Mouse (Mus musculus): ENCODE measurements around the gene Rgs3. TPM values are rescaled to one million over a fixed set of nuclear protein-coding genes. Genes with fewer than 3 reads are reported as not detected.

Rgs3 gene
- total and polyA plus RNA-seq, 2 experiments from 2014 or later: 52.1 to 114 TPM

DNA sequence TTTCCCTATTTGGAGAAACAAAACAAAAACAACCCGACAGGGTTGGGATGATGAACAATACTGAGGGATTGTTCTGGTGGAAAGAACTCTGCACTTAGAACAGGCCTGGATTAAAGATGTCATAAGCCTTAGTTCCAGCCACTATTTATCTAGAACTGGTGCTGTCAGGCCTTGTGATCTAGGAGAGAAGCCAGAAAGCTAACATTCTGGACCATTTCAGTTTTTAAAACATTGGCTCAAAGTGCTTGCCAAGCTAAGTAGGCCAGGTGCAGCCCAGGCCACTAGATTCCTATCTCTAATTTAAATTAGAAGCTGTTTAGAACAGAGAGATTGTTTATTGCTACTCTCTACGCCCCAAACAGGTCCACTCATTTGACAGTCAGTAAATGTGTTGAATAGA is 33.4 kb upstream of the Rgs3 start:
- Histone ChIP-seq H3K36me3 (replicated peaks; ENCODE audit: control insufficient read depth, insufficient read depth, low read length) (0 out of 2 replicates have a peak, but pooled peaks cover 5% of the 10 kb centered on the region), H3K4me3 (ENCODE audit: low read depth, low read length) (no peak overlapping the region), H3K27ac (ENCODE audit: low read depth) (no peak overlapping the region), H3K4me1 (ENCODE audit: control insufficient read depth, insufficient read depth) (peaks cover 6% of the 10 kb centered on the region), H3K27me3 (ENCODE audit: control insufficient read depth, insufficient read depth, low read length) (no peaks in the 10 kb centered on the region), H3K4me2 (ENCODE audit: low read depth, low read length) (no peak overlapping the region), H3K9me3 (replicated peaks; ENCODE audit: control insufficient read depth, low read length) (no peaks in the 10 kb centered on the region), H3K9ac (replicated peaks; ENCODE audit: low read depth, low read length) (no peak overlapping the region)
- no peak for TF ChIP-seq EP300 (IDR thresholded peaks at IDR 0.05; ENCODE audit: low read depth)
- no peak for TF ChIP-seq CTCF (IDR thresholded peaks at IDR 0.05; ENCODE audit: low read depth)
- ATAC-seq (ENCODE audit: insufficient read depth, low read depth) (no peak), DNase-seq (ENCODE audit: low spot score) (no peak)
- WGBS: 51% methylated on average over 2 of the region's 2 CpGs

- Histone ChIP-seq H3K4me1 (ENCODE audit: control insufficient read depth, insufficient read depth) (peaks cover 6% of the 10 kb centered on the region), H3K27me3 (ENCODE audit: control insufficient read depth, insufficient read depth, low read length) (no peaks in the 10 kb centered on the region), H3K9ac (replicated peaks; ENCODE audit: low read depth, low read length) (no peak overlapping the region), H3K27ac (ENCODE audit: low read depth) (no peak overlapping the region), H3K4me3 (ENCODE audit: low read depth, low read length) (no peak overlapping the region), H3K36me3 (replicated peaks; ENCODE audit: control insufficient read depth, insufficient read depth, low read length) (0 out of 2 replicates have a peak, but pooled peaks cover 2% of the 10 kb centered on the region), H3K4me2 (ENCODE audit: low read depth, low read length) (no peak overlapping the region), H3K9me3 (replicated peaks; ENCODE audit: control insufficient read depth, low read length) (no peaks in the 10 kb centered on the region)
- ATAC-seq (ENCODE audit: insufficient read depth, low read depth): no peak
- no peak for TF ChIP-seq CTCF (IDR thresholded peaks at IDR 0.05; ENCODE audit: low read depth)
- 74% methylated on average over 4 of the region's 4 CpGs for WGBS
- DNase-seq (ENCODE audit: low spot score): no peak
Measured at GRCm38 (mm10) chr4:62527655-62528054, 32.0 kb upstream of the Rgs3 start.

DNA sequence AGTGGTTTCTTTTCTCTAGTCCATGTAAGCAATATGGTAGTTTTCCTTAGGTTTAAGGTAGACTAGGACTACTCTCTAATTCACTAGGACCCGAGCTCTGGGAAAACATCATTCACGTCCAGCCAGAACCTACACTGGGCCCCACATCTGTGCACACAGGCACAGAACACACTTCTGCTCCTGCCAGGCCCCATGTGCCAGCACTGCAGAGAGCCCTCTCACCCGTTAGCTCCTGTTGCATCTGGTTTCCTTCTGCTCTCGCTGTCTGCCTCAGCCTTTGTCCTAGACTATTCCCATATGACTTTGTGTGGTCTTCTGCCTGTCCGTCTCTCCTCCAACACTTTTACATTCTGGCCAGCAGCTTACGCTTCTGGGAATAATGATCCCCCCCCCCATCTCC is 25.9 kb upstream of the Rgs3 start:
- Histone ChIP-seq H3K4me2 (ENCODE audit: low read depth, low read length) (no peak overlapping the region), H3K27me3 (ENCODE audit: control insufficient read depth, insufficient read depth, low read length) (no peaks in the 10 kb centered on the region), H3K27ac (ENCODE audit: low read depth) (no peak overlapping the region), H3K9me3 (replicated peaks; ENCODE audit: control insufficient read depth, low read length) (no peaks in the 10 kb centered on the region), H3K9ac (replicated peaks; ENCODE audit: low read depth, low read length) (no peak overlapping the region), H3K4me1 (ENCODE audit: control insufficient read depth, insufficient read depth) (no peaks in the 10 kb centered on the region), H3K4me3 (ENCODE audit: low read depth, low read length) (no peak overlapping the region), H3K36me3 (replicated peaks; ENCODE audit: control insufficient read depth, insufficient read depth, low read length) (no peaks in the 10 kb centered on the region)
- no peak for TF ChIP-seq EP300 (IDR thresholded peaks at IDR 0.05; ENCODE audit: low read depth)
- no peak for TF ChIP-seq CTCF (IDR thresholded peaks at IDR 0.05; ENCODE audit: low read depth)
- 56% methylated on average over 6 of the region's 6 CpGs for WGBS
- DNase-seq (ENCODE audit: low spot score): no peak
- no peak for ATAC-seq (ENCODE audit: insufficient read depth, low read depth)

DNA sequence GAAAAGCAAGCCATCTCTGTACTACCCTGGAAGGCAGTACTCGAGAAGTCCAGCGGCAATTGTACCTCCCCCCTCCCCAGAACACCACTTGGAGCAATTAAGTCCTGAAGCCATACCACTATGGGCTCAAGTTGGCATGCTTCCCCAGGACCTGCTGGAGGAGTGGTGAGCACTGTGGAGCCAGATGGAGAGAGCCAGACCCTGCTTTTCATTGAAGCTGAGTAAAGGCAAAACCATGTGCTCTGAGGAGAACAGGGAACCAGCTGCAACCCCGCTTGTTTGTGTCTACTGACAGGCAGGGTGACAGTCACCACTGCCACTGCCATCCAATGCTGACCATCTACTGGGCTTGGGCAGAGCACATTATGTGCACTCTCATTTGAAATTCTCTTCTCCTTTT is 17.8 kb upstream of the Rgs3 start:
- H3K36me3 ChIP-seq (replicated peaks; ENCODE audit: control insufficient read depth, insufficient read depth, low read length): no peaks in the 10 kb centered on the region
- no peaks in the 10 kb centered on the region for H3K9me3 ChIP-seq (replicated peaks; ENCODE audit: control insufficient read depth, low read length)
- no peak for DNase-seq (ENCODE audit: low spot score)
- no peak for ATAC-seq (ENCODE audit: insufficient read depth, low read depth)
- H3K4me3 ChIP-seq (ENCODE audit: low read depth, low read length): no peak overlapping the region
- TF ChIP-seq EP300 (IDR thresholded peaks at IDR 0.05; ENCODE audit: low read depth) (no peak), CTCF (IDR thresholded peaks at IDR 0.05; ENCODE audit: low read depth) (no peak)
- no peak overlapping the region for H3K27ac ChIP-seq (ENCODE audit: low read depth)
- H3K4me1 ChIP-seq (ENCODE audit: control insufficient read depth, insufficient read depth): no peaks in the 10 kb centered on the region
- WGBS: 69% methylated on average over 3 of the region's 3 CpGs
- H3K4me2 ChIP-seq (ENCODE audit: low read depth, low read length): no peak overlapping the region
- no peaks in the 10 kb centered on the region for H3K27me3 ChIP-seq (ENCODE audit: control insufficient read depth, insufficient read depth, low read length)
- no peak overlapping the region for H3K9ac ChIP-seq (replicated peaks; ENCODE audit: low read depth, low read length)

- Histone ChIP-seq H3K36me3 (replicated peaks; ENCODE audit: control insufficient read depth, insufficient read depth, low read length) (no peaks in the 10 kb centered on the region), H3K4me1 (ENCODE audit: control insufficient read depth, insufficient read depth) (no peaks in the 10 kb centered on the region), H3K4me2 (ENCODE audit: low read depth, low read length) (no peak overlapping the region), H3K9ac (replicated peaks; ENCODE audit: low read depth, low read length) (no peak overlapping the region), H3K4me3 (ENCODE audit: low read depth, low read length) (no peak overlapping the region), H3K27me3 (ENCODE audit: control insufficient read depth, insufficient read depth, low read length) (no peaks in the 10 kb centered on the region), H3K27ac (ENCODE audit: low read depth) (no peak overlapping the region), H3K9me3 (replicated peaks; ENCODE audit: control insufficient read depth, low read length) (no peaks in the 10 kb centered on the region)
- no peak for TF ChIP-seq CTCF (IDR thresholded peaks at IDR 0.05; ENCODE audit: low read depth)
- no peak for TF ChIP-seq EP300 (IDR thresholded peaks at IDR 0.05; ENCODE audit: low read depth)
- ATAC-seq (ENCODE audit: insufficient read depth, low read depth): no peak
- DNase-seq (ENCODE audit: low spot score): no peak
- 83% methylated on average over 6 of the region's 6 CpGs for WGBS
Measured at GRCm38 (mm10) chr4:62543782-62544181, 15.9 kb upstream of the Rgs3 start.

DNA sequence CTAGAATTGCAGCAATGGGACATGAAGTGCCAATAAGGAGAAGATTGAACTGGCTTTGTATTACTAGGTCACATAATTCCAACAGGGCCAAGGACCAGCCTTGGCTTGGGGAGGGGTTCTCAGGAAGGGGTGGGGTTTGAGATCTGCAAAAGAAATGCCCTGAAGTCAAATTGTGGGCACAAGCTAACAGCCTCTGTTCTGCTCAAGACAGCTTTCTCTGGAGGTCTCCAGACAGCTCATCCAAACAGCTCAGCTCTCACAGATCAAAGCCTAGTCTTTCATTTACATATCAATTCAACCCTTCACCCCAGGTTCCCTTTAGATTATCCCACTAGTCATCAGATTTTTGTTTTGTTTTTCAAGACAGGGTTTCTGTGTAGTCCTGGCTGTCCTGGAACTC is 14.8 kb upstream of the Rgs3 start:
- no peak overlapping the region for H3K9ac ChIP-seq (replicated peaks; ENCODE audit: low read depth, low read length)
- TF ChIP-seq CTCF (IDR thresholded peaks at IDR 0.05; ENCODE audit: low read depth): no peak
- no peak for TF ChIP-seq EP300 (IDR thresholded peaks at IDR 0.05; ENCODE audit: low read depth)

More for the DNA sequence above, 14.8 kb upstream of the Rgs3 start:
- H3K27me3 ChIP-seq (ENCODE audit: control insufficient read depth, insufficient read depth, low read length): no peaks in the 10 kb centered on the region
- no peaks in the 10 kb centered on the region for H3K36me3 ChIP-seq (replicated peaks; ENCODE audit: control insufficient read depth, insufficient read depth, low read length)
- H3K27ac ChIP-seq (ENCODE audit: low read depth): no peak overlapping the region
- H3K4me3 ChIP-seq (ENCODE audit: low read depth, low read length): no peak overlapping the region
- H3K9me3 ChIP-seq (replicated peaks; ENCODE audit: control insufficient read depth, low read length): no peaks in the 10 kb centered on the region
- no peak overlapping the region for H3K4me2 ChIP-seq (ENCODE audit: low read depth, low read length)
- DNase-seq (ENCODE audit: low spot score): no peak
- ATAC-seq (ENCODE audit: insufficient read depth, low read depth): no peak
- H3K4me1 ChIP-seq (ENCODE audit: control insufficient read depth, insufficient read depth): no peaks in the 10 kb centered on the region

Measured in heart, postnatal 0 days (tissue).